Mouse (Mus musculus) thymus, adult 2 months (tissue): ENCODE measurements around the gene Zfp512b.

ENCODE experiments used
- CTCF ChIP-seq: fragments of 200-500 bp; IDR thresholded peaks from 2 replicates; pipeline ENCODE4 v1.5.1; 2012; ENCODE audit warnings: mild to moderate bottlenecking, control low read depth, low read length, moderate library complexity, borderline replicate concordance; ENCODE audit not compliant: control insufficient read depth, poor library complexity, insufficient read depth; ENCODE audit errors: extremely low read depth
- POLR2A ChIP-seq: fragments of 200-500 bp; IDR thresholded peaks from 2 replicates; pipeline ENCODE4 v1.6.1; 2012; ENCODE audit warnings: mild to moderate bottlenecking, low read length, control low read depth, moderate library complexity; ENCODE audit not compliant: control insufficient read depth, poor library complexity, insufficient read depth; ENCODE audit errors: extremely low read depth

GRCm38 (mm10) chr2:181635865-181636264 is 43.3 kb upstream of the Zfp512b start:
- no peak for TF ChIP-seq CTCF
- no peak for TF ChIP-seq POLR2A
